Mouse (Mus musculus): ENCODE measurements around the gene Ablim1. TPM values are rescaled to one million over a fixed set of nuclear protein-coding genes. Genes with fewer than 3 reads are reported as not detected.
A peak's percentile ranks its signal among the peaks of the same experiment; 100 is the strongest.

Gene Ablim1
- polyA plus RNA-seq, 1 experiment from 2014 or later: 40.5 TPM

GRCm38 (mm10) chr19:57147746-57148145 lies 167.0 kb downstream of the Ablim1 start:
- DNase-seq (ENCODE audit: low spot score) (no peak), ATAC-seq (replicated peaks; ENCODE audit: low FRiP score, low read depth) (no peak)
- H3K4me1 ChIP-seq (replicated peaks; ENCODE audit: insufficient read depth, low read length): peaks cover 13% of the 10 kb centered on the region; the same call in 1 of the 2 replicates
- 17% methylated on average over 6 of the region's 6 CpGs for WGBS
- H3K27me3 ChIP-seq (ENCODE audit: insufficient read depth, low read length): no peaks in the 10 kb centered on the region
- H3K9me3 ChIP-seq (replicated peaks; ENCODE audit: low read length): no peaks in the 10 kb centered on the region
- TF ChIP-seq CTCF (IDR thresholded peaks at IDR 0.05; ENCODE audit: low read depth): no peak
- no peaks in the 10 kb centered on the region for H3K36me3 ChIP-seq (ENCODE audit: insufficient read depth, low read length)
- H3K4me2 ChIP-seq (ENCODE audit: low read length): no peak overlapping the region
- H3K27ac ChIP-seq: peak overlapping the region; percentile 27; the same call in 1 of the 2 replicates
- H3K9ac ChIP-seq (ENCODE audit: low read depth, low read length): no peak overlapping the region
- H3K4me3 ChIP-seq (replicated peaks; ENCODE audit: low read depth, low read length): no peak overlapping the region

GRCm38 (mm10) chr19:57146936-57147335 lies 167.8 kb downstream of the Ablim1 start:
- DNase-seq (ENCODE audit: low spot score) (peak; percentile 51), ATAC-seq (replicated peaks; ENCODE audit: low FRiP score, low read depth) (no peak)
- Histone ChIP-seq H3K4me1 (replicated peaks; ENCODE audit: insufficient read depth, low read length) (peaks cover 13% of the 10 kb centered on the region; the same call in 1 of the 2 replicates), H3K9ac (ENCODE audit: low read depth, low read length) (no peak overlapping the region), H3K27me3 (ENCODE audit: insufficient read depth, low read length) (no peaks in the 10 kb centered on the region), H3K9me3 (replicated peaks; ENCODE audit: low read length) (no peaks in the 10 kb centered on the region), H3K36me3 (ENCODE audit: insufficient read depth, low read length) (no peaks in the 10 kb centered on the region), H3K4me2 (ENCODE audit: low read length) (no peak overlapping the region), H3K27ac (0 out of 2 replicates have a peak overlapping the region, but pooled peaks have one; percentile 27), H3K4me3 (replicated peaks; ENCODE audit: low read depth, low read length) (no peak overlapping the region)
- 25% methylated on average over 6 of the region's 6 CpGs for WGBS
- no peak for TF ChIP-seq CTCF (IDR thresholded peaks at IDR 0.05; ENCODE audit: low read depth)

DNA sequence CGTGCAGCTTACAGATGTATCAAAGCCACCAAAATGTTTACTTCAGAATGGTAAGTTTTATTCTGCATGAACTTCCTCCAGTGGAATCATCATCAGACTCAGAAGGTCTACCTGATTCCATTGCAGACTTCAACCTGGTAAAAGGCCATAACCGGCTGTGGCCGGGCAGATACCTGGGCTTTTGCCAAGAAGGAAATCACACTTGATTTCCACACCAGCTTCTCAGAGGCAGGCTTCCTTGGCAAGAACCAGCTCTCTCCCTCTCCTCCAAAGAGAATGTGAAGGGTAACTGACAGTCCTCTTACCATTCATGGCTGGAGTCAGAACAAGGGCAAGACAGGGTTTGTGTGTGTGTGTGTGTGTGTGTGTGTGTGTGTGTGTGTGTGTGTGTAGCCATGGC lies 171.1 kb downstream of the Ablim1 start:
- H3K9me3 ChIP-seq (replicated peaks; ENCODE audit: low read length): no peaks in the 10 kb centered on the region
- no peak for ATAC-seq (replicated peaks; ENCODE audit: low FRiP score, low read depth)
- no peaks in the 10 kb centered on the region for H3K36me3 ChIP-seq (ENCODE audit: insufficient read depth, low read length)
- DNase-seq (ENCODE audit: low spot score): no peak
- H3K4me2 ChIP-seq (ENCODE audit: low read length): no peak overlapping the region
- no peak overlapping the region for H3K27ac ChIP-seq
- 70% methylated on average over 3 of the region's 3 CpGs for WGBS
- no peak overlapping the region for H3K9ac ChIP-seq (ENCODE audit: low read depth, low read length)
- no peak overlapping the region for H3K4me3 ChIP-seq (replicated peaks; ENCODE audit: low read depth, low read length)
- peaks cover 13% of the 10 kb centered on the region; the same call in 1 of the 2 replicates for H3K4me1 ChIP-seq (replicated peaks; ENCODE audit: insufficient read depth, low read length)
- H3K27me3 ChIP-seq (ENCODE audit: insufficient read depth, low read length): no peaks in the 10 kb centered on the region
- TF ChIP-seq CTCF (IDR thresholded peaks at IDR 0.05; ENCODE audit: low read depth): no peak

GRCm38 (mm10) chr19:57141756-57142461 lies 172.8 kb downstream of the Ablim1 start:
- H3K4me2 ChIP-seq (ENCODE audit: low read length): no peak overlapping the region
- 66% methylated on average over 10 of the region's 10 CpGs for WGBS
- H3K9me3 ChIP-seq (replicated peaks; ENCODE audit: low read length): no peaks in the 10 kb centered on the region
- H3K4me3 ChIP-seq (replicated peaks; ENCODE audit: low read depth, low read length): no peak overlapping the region
- DNase-seq (ENCODE audit: low spot score) (no peak), ATAC-seq (replicated peaks; ENCODE audit: low FRiP score, low read depth) (no peak)
- no peaks in the 10 kb centered on the region for H3K36me3 ChIP-seq (ENCODE audit: insufficient read depth, low read length)
- TF ChIP-seq CTCF (IDR thresholded peaks at IDR 0.05; ENCODE audit: low read depth): no peak
- no peak overlapping the region for H3K27ac ChIP-seq
- no peak overlapping the region for H3K9ac ChIP-seq (ENCODE audit: low read depth, low read length)
- H3K4me1 ChIP-seq (replicated peaks; ENCODE audit: insufficient read depth, low read length): peaks cover 5% of the 10 kb centered on the region; the same call in 1 of the 2 replicates
- H3K27me3 ChIP-seq (ENCODE audit: insufficient read depth, low read length): no peaks in the 10 kb centered on the region

DNA sequence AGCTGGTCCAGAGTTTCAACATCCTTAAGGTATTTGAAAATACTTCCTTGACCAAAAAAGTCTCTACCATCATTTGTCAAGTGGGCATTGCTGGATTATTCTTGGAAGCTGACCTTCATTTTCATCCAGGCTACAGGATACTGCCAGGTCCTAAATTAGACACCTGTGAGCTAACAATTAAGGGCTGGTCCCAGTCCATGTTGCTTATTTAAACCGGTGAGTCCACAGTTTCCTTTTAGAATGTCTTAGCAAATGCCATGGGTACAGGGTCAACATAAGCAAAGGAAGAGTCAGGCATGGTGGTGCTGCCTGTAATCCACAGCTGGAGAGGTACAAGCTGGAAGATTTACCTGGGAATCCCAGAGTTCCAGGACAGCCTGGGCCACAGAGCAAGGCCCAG lies 173.8 kb downstream of the Ablim1 start:
- no peak for DNase-seq (ENCODE audit: low spot score)
- ATAC-seq (replicated peaks; ENCODE audit: low FRiP score, low read depth): no peak
- 73% methylated on average over 1 of the region's 1 CpGs for WGBS
- H3K9ac ChIP-seq (ENCODE audit: low read depth, low read length): no peak overlapping the region
- no peaks in the 10 kb centered on the region for H3K27me3 ChIP-seq (ENCODE audit: insufficient read depth, low read length)
- no peaks in the 10 kb centered on the region for H3K36me3 ChIP-seq (ENCODE audit: insufficient read depth, low read length)
- H3K4me1 ChIP-seq (replicated peaks; ENCODE audit: insufficient read depth, low read length): no peaks in the 10 kb centered on the region
- no peak for TF ChIP-seq CTCF (IDR thresholded peaks at IDR 0.05; ENCODE audit: low read depth)
- H3K4me2 ChIP-seq (ENCODE audit: low read length): no peak overlapping the region
- no peak overlapping the region for H3K4me3 ChIP-seq (replicated peaks; ENCODE audit: low read depth, low read length)
- H3K9me3 ChIP-seq (replicated peaks; ENCODE audit: low read length): no peaks in the 10 kb centered on the region
- no peak overlapping the region for H3K27ac ChIP-seq

DNA sequence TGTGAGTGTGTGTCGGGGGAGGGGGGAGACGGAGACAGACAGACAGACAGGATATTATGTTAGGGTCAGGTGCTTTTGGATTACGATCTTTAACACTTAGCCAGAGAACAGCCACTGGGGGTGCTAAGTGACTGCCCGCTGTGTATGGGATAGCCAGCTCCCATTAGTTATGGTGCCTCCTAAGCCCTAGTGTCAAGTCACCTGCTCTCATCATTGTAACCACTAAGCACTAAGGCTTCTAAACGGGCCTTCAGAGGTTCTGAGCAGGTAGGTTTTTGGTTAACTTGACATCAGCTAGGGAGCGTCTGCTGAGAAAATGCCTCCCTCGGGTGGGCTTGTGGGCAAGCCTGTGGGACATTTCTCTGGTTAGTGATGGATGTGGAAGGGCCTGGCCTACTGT lies 174.6 kb downstream of the Ablim1 start:
- Histone ChIP-seq H3K4me2 (ENCODE audit: low read length) (no peak overlapping the region), H3K4me3 (replicated peaks; ENCODE audit: low read depth, low read length) (no peak overlapping the region), H3K4me1 (replicated peaks; ENCODE audit: insufficient read depth, low read length) (peaks cover under 1% of the 10 kb centered on the region; the same call in 1 of the 2 replicates), H3K9me3 (replicated peaks; ENCODE audit: low read length) (no peaks in the 10 kb centered on the region), H3K9ac (ENCODE audit: low read depth, low read length) (no peak overlapping the region), H3K27ac (no peak overlapping the region), H3K27me3 (ENCODE audit: insufficient read depth, low read length) (no peaks in the 10 kb centered on the region), H3K36me3 (ENCODE audit: insufficient read depth, low read length) (no peaks in the 10 kb centered on the region)
- DNase-seq (ENCODE audit: low spot score) (no peak), ATAC-seq (replicated peaks; ENCODE audit: low FRiP score, low read depth) (no peak)
- 65% methylated on average over 7 of the region's 7 CpGs for WGBS
- no peak for TF ChIP-seq CTCF (IDR thresholded peaks at IDR 0.05; ENCODE audit: low read depth)
